10 mouse cellular contexts compared by ENCODE assay signal in genomic region chr15:86219534-86220228, GRCm38 (mm10). TPM values are rescaled to one million over a fixed set of nuclear protein-coding genes. Genes with fewer than 3 reads are reported as not detected.
DNase-seq lines count a peak whose midpoint lies in the region; TF ChIP-seq lines count a peak whose summit lies in the region.
"Had no signal": no experiment of that assay in that cellular context is flagged by ENCODE, and none has a peak within 500 bp of the region (broad histone marks: within the 10 kb centered on the region; RNA-seq: fewer than 3 reads in every experiment).

No protein-coding gene starts in this region.

- H3K79me2 ChIP-seq in heart, adult 2 months (replicated peaks; ENCODE audit: control insufficient read depth, insufficient read depth, low read length), result peaks cover 3% of the 10 kb centered on the region; the same call in 1 of the 2 replicates

- 61% methylated on average over 7 of the region's 7 CpGs for WGBS in heart, adult 2 months

- DNase-seq in heart, adult 2 months, result peak; percentile 36 to 46
- DNase-seq in heart, postnatal 25 days (ENCODE audit: low spot score), result no peak
- no peak for DNase-seq in layer of hippocampus, adult 2 months (ENCODE audit: low spot score in 2 of 2)
- DNase-seq in layer of hippocampus, postnatal 25 days (ENCODE audit: extremely low spot score in 1 of 2, low spot score in 1 of 2), result no peak
- peak; percentile 54 for DNase-seq in right cerebral cortex, adult 18-20 months
- no peak for DNase-seq in right cerebral cortex, postnatal 25 days
- peak; percentile 49 for DNase-seq in telencephalon, adult 2 months (ENCODE audit: low read depth, low spot score)
- no peak for DNase-seq in thymus, postnatal 4 days
- DNase-seq: cerebellum, adult 11-12 months; heart, postnatal 14 days had no signal

- H3K4me1 ChIP-seq in heart, adult 2 months (ENCODE audit: control insufficient read depth, insufficient read depth, low read length), result peaks cover 34% of the 10 kb centered on the region

- H3K27me3 ChIP-seq in heart, adult 2 months (ENCODE audit: control insufficient read depth, insufficient read depth, low read length), result no peaks in the 10 kb centered on the region

- H3K4me3 ChIP-seq in heart, adult 2 months, result no peak overlapping the region
- peak overlapping the region; percentile 8; the same call in 1 of the 2 replicates for H3K4me3 ChIP-seq in layer of hippocampus, adult 2 months

- peak overlapping the region; percentile 15 for H3K9ac ChIP-seq in heart, adult 2 months (ENCODE audit: low read depth, low read length)

- TF ChIP-seq EP300 in heart, adult 2 months (IDR thresholded peaks at IDR 0.05; ENCODE audit: insufficient read depth, low read depth, low read length), result no peak

- 0 out of 2 replicates have a peak, but pooled peaks have one; percentile 4 for TF ChIP-seq CTCF in heart, adult 2 months (IDR thresholded peaks at IDR 0.05)
- 0 out of 2 replicates have a peak, but pooled peaks have one; percentile 16 for TF ChIP-seq CTCF in layer of hippocampus, adult 2 months (conservative IDR thresholded peaks at IDR 0.05)

- peak overlapping the region; percentile 84 for H3K27ac ChIP-seq in heart, adult 2 months
- H3K27ac ChIP-seq in layer of hippocampus, adult 2 months, result peak overlapping the region; percentile 93

- intact Hi-C loops in heart, adult 2 months (cut with DNase I), result loop anchor here (1.0 to 10.0 kb wide), 2 partner anchors 13 to 165 kb away; partner anchors contain the start of gene Gramd4
- intact Hi-C loops in heart, postnatal 25 days (cut with DNase I), result no loop called here

- no peak for TF ChIP-seq POLR2A in heart, adult 2 months (IDR thresholded peaks at IDR 0.05; ENCODE audit: insufficient read depth, low read depth, low read length)

- H3K36me3 ChIP-seq in heart, adult 2 months (ENCODE audit: control insufficient read depth, insufficient read depth, low read length), result no peaks in the 10 kb centered on the region

RNA-seq across cellular contexts. Expression of gene Tbc1d22a, which starts 5.4 kb away (rescaled TPM):
- total RNA-seq in heart, adult 2 months (2021), result 10 to 100 TPM; 21.8 to 25.6 TPM
- polyA plus RNA-seq in heart, adult 2 months (2012; rRNA removed), result 23.2 and 30.1 TPM in 2 replicates
- 10 to 100 TPM; 21.2 to 21.7 TPM for total RNA-seq in heart, postnatal 25 days (2021)
- 10 to 100 TPM; 33.2 to 34.7 TPM for total RNA-seq in layer of hippocampus, adult 2 months (2021)
- total RNA-seq in layer of hippocampus, postnatal 25 days (2021), result 10 to 100 TPM; 33.5 to 34.5 TPM

RNA-seq across cellular contexts. Expression of gene Cerk, which starts 33.7 kb away (rescaled TPM):
- total RNA-seq in heart, adult 2 months (2021), result 10 to 100 TPM; 30.4 to 33.5 TPM
- polyA plus RNA-seq in heart, adult 2 months (2012; rRNA removed), result 26.0 and 38.0 TPM in 2 replicates
- total RNA-seq in heart, postnatal 25 days (2021), result 10 to 100 TPM; 29.7 to 29.9 TPM
- 10 to 100 TPM; 41.6 to 43.0 TPM for total RNA-seq in layer of hippocampus, adult 2 months (2021)
- total RNA-seq in layer of hippocampus, postnatal 25 days (2021), result 10 to 100 TPM; 46.3 to 47.4 TPM

Comparison
In these comparisons a context has a peak if more than half of its experiments do, and no peak if none do; other contexts are left out.
1. DNase-seq: peak in heart, adult 2 months (2 of 2), right cerebral cortex, adult 18-20 months (single experiment) and telencephalon, adult 2 months (single experiment); none in heart, postnatal 25 days (single experiment), layer of hippocampus, adult 2 months (0 of 2), layer of hippocampus, postnatal 25 days (0 of 2), right cerebral cortex, postnatal 25 days (single experiment) and thymus, postnatal 4 days (single experiment).